Mouse (Mus musculus) heart, adult 18-20 months (tissue): Measurements from ENCODE around the gene Shcbp1l. TPM values are rescaled to one million over a fixed set of nuclear protein-coding genes. Genes with fewer than 3 reads are reported as not detected.
"Not testable (repeated sequence)": the region's sequence is repeated elsewhere in the genome, so short reads cannot be mapped to it uniquely, and the experiment has no call there.

ENCODE experiments used
- DNase-seq, 2 experiments: peaks; one replicate each; pipeline ENCODE4 v3.0.0; 2021 to 2022; ENCODE audit warnings: mixed read lengths in 1 of 2
- total RNA-seq, 2 experiments: library from RNA; stranded (reverse); gene quantifications; 2 replicates each; pipeline ENCODE4 v1.2.3; 2021

The Shcbp1l gene
- total RNA-seq, 2 experiments from 2014 or later: not detected

DNA sequence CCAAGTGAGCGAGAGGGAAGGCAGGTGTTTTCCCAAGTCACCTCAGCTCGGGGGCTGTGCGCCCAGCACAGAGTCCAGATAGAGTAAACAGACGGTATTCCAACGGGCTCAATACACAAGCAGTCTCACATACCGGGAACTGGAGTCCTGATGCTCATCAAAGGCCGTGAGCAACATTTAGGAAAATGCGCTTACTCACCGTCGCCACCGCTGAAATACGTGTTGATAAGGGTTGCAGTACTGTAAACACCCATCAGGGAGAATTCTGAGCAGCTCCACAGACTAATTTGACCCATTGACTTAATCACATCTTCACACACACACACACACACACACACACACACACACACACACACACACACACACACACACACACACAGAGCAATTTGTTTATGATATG, 691 bp upstream of the Shcbp1l start:
- no peak for DNase-seq

DNA sequence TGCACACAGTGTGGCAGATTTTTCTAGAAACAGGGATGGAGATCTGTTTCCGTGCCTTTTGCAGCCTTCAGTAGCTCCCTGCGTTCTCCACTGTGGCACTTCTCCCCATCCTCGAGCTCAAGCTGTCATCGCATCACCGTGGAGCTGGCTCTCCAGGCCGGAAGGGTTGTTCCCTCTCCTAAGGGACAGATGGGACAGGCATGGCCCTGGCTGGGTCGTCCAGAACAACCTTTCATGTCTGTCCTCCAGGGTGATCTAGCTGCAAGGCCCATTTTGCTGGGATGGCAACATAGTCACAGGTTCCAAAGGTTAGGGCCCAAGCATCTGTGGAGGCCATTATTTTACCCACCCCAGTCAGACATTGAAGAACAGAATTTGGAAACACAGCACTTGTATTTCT, 6.2 kb downstream of the Shcbp1l start:
- DNase-seq: no peak

DNA sequence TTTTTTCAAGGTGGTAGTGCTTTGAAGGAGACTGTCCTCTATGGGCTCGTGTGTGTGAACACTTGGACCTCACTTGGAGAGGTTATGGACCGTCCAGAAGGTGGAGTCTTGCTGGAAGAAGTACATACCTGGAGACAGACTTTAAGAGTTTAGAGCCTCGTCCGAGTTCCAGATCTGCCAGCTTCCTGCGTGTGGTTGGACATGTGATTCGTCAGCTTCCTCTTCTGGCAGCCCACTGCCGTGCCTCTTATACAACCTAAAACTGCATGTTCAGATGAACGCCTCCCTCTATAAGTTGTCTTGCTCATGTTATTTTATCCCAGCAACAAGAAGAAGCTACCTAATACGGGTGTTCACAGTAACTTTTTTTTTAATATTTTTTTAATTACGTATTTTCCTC, 6.7 kb downstream of the Shcbp1l start:
- peak in 1 of 2 experiments; percentile 26 for DNase-seq

DNA sequence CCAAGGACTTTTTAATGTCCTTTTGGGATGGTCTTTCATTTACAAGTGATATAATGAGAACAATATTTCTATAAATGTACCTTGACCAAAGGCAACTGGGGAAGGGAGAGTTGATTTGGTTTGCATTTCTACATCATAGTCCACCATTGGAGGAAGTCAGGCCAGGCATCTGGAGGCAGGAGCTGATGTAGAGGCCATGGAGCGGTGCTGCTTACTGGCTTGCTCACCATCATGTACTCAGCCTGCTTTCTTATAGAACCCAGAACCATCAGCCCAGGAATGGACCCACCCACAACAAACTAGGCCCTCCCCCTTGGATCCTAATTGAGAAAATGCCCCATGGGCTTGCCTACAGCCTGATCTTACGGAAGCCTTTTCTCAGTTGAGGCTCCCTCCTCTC, 7.4 kb downstream of the Shcbp1l start:
- no peak for DNase-seq

- DNase-seq: no peak
Measured at GRCm38 (mm10) chr1:153433851-153434589, 9.1 kb downstream of the Shcbp1l start.

GRCm38 (mm10) chr1:153437536-153437935, 12.6 kb downstream of the Shcbp1l start:
- DNase-seq: no peak

DNA sequence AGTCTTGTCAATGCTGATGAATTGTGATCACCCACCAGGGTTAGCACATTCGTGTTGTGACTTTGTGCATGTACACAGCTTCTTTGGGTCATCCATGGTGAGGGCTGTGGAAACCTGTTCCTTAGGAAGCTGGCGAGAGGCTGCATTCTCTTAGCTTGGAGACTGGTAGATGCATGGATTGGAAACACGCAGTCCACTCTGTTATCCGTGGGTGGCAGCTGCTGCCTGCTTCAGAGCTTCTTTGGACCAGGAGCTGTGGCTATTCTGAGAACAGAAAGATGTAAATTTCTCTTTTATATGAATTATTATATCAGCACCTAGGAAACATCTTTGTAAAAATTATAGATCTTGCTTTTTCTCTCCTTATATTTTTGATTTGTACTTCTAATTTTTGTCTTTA, 15.8 kb downstream of the Shcbp1l start:
- DNase-seq: no peak

DNA sequence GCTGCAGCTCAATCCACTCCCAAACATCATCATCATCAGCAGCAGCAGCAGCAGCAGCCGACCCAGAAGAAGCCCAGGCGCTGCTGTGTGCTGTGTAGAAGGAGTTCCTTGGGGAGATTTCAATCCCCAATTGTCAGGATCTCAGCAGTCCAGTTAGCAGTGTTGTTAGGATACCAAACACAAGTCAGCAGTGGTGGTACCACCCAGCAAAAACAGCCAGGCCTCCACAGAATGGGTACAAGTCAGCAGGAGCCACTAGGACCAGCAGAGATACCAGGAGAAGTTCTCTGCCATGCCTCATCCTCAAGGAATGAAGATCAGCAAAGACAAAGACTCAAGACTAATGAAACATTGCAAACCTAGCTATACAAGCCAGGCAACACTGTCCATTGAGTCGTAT, 16.7 kb downstream of the Shcbp1l start:
- no peak for DNase-seq

DNA sequence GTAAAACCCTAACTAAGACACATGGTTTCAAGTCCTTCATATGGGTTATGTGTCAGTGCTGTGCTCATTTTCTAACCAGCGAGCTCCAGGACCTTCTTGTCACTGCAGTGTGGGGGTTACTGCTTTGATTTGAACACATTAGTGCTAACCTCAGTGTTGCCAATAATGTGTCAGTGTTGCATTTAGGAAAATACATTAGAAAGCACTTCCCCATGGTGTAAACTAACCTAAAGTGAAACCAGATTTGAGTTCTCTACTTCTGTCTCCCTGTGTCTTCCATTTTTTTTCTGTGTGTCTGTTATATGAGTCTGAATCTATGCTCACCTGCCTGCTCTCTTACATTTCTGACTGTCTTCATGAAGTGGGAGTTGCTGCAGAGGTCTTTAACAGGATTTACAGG, 18.1 kb downstream of the Shcbp1l start:
- no peak for DNase-seq

DNA sequence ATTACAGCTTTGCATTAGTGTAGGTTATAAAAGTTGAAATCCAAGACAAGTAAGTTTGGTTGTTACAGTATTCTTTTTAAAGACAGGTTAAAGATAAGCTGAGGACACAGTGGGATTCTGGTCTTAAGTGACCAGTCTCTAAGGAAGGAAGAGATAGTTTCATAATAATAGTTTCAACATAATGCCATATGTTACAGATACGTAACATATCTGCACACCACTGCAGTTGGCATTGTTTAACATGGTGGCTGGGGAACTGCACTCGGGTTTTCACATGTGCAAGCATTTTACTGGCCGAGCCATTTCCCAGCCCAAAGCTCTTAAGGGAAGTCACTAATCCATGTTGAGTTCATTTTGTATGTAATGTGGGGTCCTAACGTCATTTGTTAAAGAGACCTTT, 18.7 kb downstream of the Shcbp1l start:
- no peak for DNase-seq

GRCm38 (mm10) chr1:153446120-153446831, 21.3 kb downstream of the Shcbp1l start:
- DNase-seq: no peak

- peak; percentile 24 to 55 for DNase-seq
Measured at GRCm38 (mm10) chr1:153451237-153452154, 26.5 kb downstream of the Shcbp1l start.

GRCm38 (mm10) chr1:153453146-153453642, 28.2 kb downstream of the Shcbp1l start:
- no peak for DNase-seq

- DNase-seq: no peak
Measured at GRCm38 (mm10) chr1:153456137-153456536, 31.2 kb downstream of the Shcbp1l start.

DNA sequence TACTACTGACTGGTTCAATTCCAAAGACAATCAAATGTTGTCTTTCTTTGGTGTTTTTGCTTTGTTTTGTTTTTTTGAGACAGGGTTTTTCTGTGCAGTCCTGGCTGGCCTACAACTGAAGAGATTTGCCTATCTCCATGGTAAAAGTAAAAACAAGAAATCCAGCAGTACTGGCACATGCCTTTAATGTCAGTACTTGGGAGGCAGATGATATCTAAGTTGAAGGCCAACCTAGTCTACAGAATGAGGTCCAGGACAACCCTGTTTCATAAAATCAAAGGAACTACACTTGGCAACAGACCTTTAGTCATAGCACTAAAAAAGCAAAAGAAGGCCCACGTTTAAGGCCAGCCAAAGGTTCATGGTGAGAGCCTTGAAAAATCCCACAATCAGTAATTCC, 36.8 kb downstream of the Shcbp1l start:
- DNase-seq: no peak

DNA sequence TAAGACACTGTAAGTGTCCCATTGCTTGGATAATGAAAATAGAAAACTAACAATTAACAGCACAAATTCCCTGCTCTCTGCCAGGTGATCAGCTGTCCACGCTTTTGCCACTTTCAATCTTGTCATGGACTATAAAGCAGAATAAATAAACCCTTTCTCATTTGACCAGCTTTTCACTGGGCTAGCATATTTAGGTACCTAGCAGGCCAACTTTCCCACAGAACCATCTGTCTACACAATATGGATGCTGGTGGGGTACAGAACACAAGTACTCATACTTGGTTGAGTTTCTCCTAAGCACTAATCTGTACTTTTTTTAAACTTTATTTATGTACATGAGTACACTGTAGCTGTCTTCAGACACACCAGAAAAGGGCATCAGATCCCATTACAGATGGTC, 54.3 kb downstream of the Shcbp1l start:
- no peak for DNase-seq

DNA sequence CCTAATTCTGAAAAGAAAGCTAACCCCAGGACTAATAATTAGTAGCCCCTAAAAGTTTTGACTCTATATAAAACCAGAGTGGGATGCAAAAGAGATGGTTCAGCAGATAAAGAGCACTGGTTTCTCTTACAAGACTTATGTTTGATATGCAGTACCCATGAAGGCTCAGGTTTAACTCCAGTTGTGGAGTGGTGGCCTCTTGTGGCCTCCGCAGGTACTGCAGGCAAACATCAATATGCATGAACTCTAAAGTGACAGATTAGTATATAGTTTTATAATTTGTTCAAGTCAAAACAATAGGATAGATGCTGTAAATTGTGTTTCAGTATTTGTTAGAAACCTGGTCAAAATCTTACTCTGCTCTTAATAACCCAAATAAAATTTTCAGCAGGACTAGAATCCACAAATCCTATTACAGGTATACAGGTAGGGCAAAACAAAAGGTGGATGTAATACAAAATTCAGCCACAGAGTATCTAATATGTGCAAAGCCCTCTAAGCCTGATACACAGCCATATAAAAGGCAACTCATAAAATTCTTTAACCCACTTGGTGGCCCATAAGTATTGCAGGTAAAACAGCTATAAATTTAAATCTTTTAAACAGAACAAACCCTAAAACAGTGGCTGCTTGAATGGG, 55.5 kb downstream of the Shcbp1l start:
- peak; percentile 37 to 83 for DNase-seq

GRCm38 (mm10) chr1:153481025-153481412, 56.1 kb downstream of the Shcbp1l start:
- DNase-seq: no peak

- no peak for DNase-seq
Measured at GRCm38 (mm10) chr1:153485201-153485796, 60.3 kb downstream of the Shcbp1l start.

GRCm38 (mm10) chr1:153486120-153486519, 61.2 kb downstream of the Shcbp1l start:
- DNase-seq: not testable (repeated sequence)

- DNase-seq: peak; percentile 60 to 67
Measured at GRCm38 (mm10) chr1:153486767-153487499, 62.0 kb downstream of the Shcbp1l start.
